Mouse (Mus musculus): Measurements from ENCODE around the gene Adcy3.

- TF ChIP-seq GATA1 (IDR thresholded peaks at IDR 0.05; ENCODE audit: borderline replicate concordance, low read length): no peak
- no peak for TF ChIP-seq FLI1 (IDR thresholded peaks at IDR 0.05; ENCODE audit: low read length)
Measured at GRCm38 (mm10) chr12:4083441-4083840, 49.5 kb upstream of the Adcy3 start.

Measured in megakaryocyte, embryonic 14.5 days (primary cell).